In the genomic region with DNA sequence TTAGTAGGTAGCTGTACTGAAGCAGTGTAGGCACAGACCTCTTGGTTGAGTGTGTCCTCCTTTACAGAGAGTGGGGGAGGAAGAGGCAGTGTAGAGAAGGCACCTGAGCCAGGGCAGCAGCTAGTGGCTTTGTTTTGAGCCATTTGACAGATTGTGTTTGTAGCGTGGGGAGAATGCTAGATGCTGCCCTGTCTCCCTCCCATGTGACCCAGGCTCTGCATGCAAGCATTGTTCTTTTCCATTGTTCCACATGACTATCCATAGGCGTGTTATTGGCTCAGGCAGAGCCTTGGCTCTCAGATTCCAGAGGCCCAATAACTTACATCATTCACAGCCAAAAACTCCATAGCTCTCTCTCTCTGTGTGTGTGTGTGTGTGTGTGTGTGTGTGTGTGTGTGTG, we compare ENCODE assay signal across 19 mouse cellular contexts. TPM values are rescaled to one million over a fixed set of nuclear protein-coding genes. Genes with fewer than 3 reads are reported as not detected.
A peak's percentile ranks its signal among the peaks of the same experiment; 100 is the strongest.
DNase-seq lines count a peak whose midpoint lies in the region; ATAC-seq and TF ChIP-seq lines count a peak whose summit lies in the region.
"Had no signal": no experiment of that assay in that cellular context is flagged by ENCODE, and none has a peak within 500 bp of the region (broad histone marks: within the 10 kb centered on the region; RNA-seq: fewer than 3 reads in every experiment).

No protein-coding gene starts in this region.

- no peak overlapping the region for H3K4me2 ChIP-seq in hindbrain, embryonic 13.5 days
- no peak overlapping the region for H3K4me2 ChIP-seq in kidney, embryonic 16.5 days (replicated peaks; ENCODE audit: low read depth, low read length)
- H3K4me2 ChIP-seq: heart, embryonic 11.5 days; intestine, embryonic 15.5 days; limb, embryonic 15.5 days had no signal

- H3K27me3 ChIP-seq in cerebellum, adult 2 months (ENCODE audit: control insufficient read depth, insufficient read depth, low read length): no peaks in the 10 kb centered on the region
- H3K27me3 ChIP-seq in hindbrain, embryonic 13.5 days: no peaks in the 10 kb centered on the region
- no peaks in the 10 kb centered on the region for H3K27me3 ChIP-seq in kidney, embryonic 16.5 days (ENCODE audit: insufficient read depth, low read length)
- H3K27me3 ChIP-seq: intestine, embryonic 15.5 days; limb, embryonic 15.5 days had no signal

- H3K4me1 ChIP-seq in cerebellum, adult 2 months (ENCODE audit: control insufficient read depth, insufficient read depth, low read length): peaks cover 7% of the 10 kb centered on the region
- H3K4me1 ChIP-seq in hindbrain, embryonic 13.5 days (replicated peaks): no peaks in the 10 kb centered on the region; the same call in 1 of the 2 replicates
- no peaks in the 10 kb centered on the region for H3K4me1 ChIP-seq in kidney, embryonic 16.5 days (ENCODE audit: insufficient read depth, low read length)
- H3K4me1 ChIP-seq: intestine, embryonic 15.5 days; limb, embryonic 15.5 days had no signal

- peak; percentile 57 for ATAC-seq in frontal cortex, adult (ENCODE audit: low TSS enrichment)
- peak; percentile 72 for ATAC-seq in hindbrain, embryonic 13.5 days (ENCODE audit: low FRiP score)
- ATAC-seq in kidney, embryonic 16.5 days (ENCODE audit: low FRiP score, low TSS enrichment): no peak
- ATAC-seq: intestine, embryonic 15.5 days had no signal

- no peak for DNase-seq in frontal cortex, postnatal 14 days (ENCODE audit: low spot score in 2 of 2)
- DNase-seq in layer of hippocampus, adult 2 months (ENCODE audit: low spot score in 2 of 2): no peak
- DNase-seq in layer of hippocampus, postnatal 10 days (ENCODE audit: low spot score in 2 of 2): no peak
- DNase-seq in cerebellum, adult 2 months: peak; percentile 35 to 62
- DNase-seq: adrenal gland, postnatal 14 days; B cell, adult 2 months; gastrocnemius, postnatal 14 days; heart, postnatal 36 days; kidney, postnatal 10 days; lung, postnatal 10 days; spleen, adult 18-20 months; thymus, adult 18-20 months had no signal

- no peaks in the 10 kb centered on the region for H3K36me3 ChIP-seq in hindbrain, embryonic 13.5 days
- H3K36me3 ChIP-seq in kidney, embryonic 16.5 days (ENCODE audit: insufficient read depth, low read length): no peaks in the 10 kb centered on the region
- H3K36me3 ChIP-seq: intestine, embryonic 15.5 days; limb, embryonic 15.5 days had no signal

- no peak for TF ChIP-seq CTCF in layer of hippocampus, adult 2 months (conservative IDR thresholded peaks at IDR 0.05)
- TF ChIP-seq CTCF in cerebellum, adult 2 months (IDR thresholded peaks at IDR 0.05; ENCODE audit: borderline replicate concordance, insufficient read depth, low read depth, low read length): no peak

- WGBS in cerebellum, adult 2 months: 14% methylated on average over 2 of the region's 2 CpGs
- 49% methylated on average over 2 of the region's 2 CpGs for WGBS in hindbrain, embryonic 13.5 days
- WGBS in kidney, embryonic 16.5 days: 58% methylated on average over 2 of the region's 2 CpGs

- no peak overlapping the region for H3K4me3 ChIP-seq in layer of hippocampus, adult 2 months
- H3K4me3 ChIP-seq in cerebellum, adult 2 months (replicated peaks; ENCODE audit: insufficient read depth, low read depth, low read length): no peak overlapping the region
- no peak overlapping the region for H3K4me3 ChIP-seq in hindbrain, embryonic 13.5 days
- H3K4me3 ChIP-seq in kidney, embryonic 16.5 days (ENCODE audit: low read length): no peak overlapping the region
- H3K4me3 ChIP-seq: intestine, embryonic 15.5 days; limb, embryonic 15.5 days; megakaryocyte, embryonic 14.5 days had no signal

- no peak overlapping the region for H3K9ac ChIP-seq in hindbrain, embryonic 13.5 days
- H3K9ac ChIP-seq in kidney, embryonic 16.5 days (replicated peaks; ENCODE audit: low read length): no peak overlapping the region
- H3K9ac ChIP-seq: intestine, embryonic 15.5 days; limb, embryonic 15.5 days had no signal

- no peaks in the 10 kb centered on the region for H3K9me3 ChIP-seq in hindbrain, embryonic 13.5 days
- no peaks in the 10 kb centered on the region for H3K9me3 ChIP-seq in kidney, embryonic 16.5 days (ENCODE audit: low read length)
- H3K9me3 ChIP-seq: intestine, embryonic 15.5 days; limb, embryonic 15.5 days; megakaryocyte, embryonic 14.5 days had no signal

- H3K27ac ChIP-seq in layer of hippocampus, adult 2 months: peak overlapping the region; percentile 46; the same call in 1 of the 2 replicates
- H3K27ac ChIP-seq in cerebellum, adult 2 months (ENCODE audit: insufficient read depth, low read length): peak overlapping the region; percentile 75; the same call in 1 of the 2 replicates
- H3K27ac ChIP-seq in hindbrain, embryonic 13.5 days: no peak overlapping the region
- no peak overlapping the region for H3K27ac ChIP-seq in kidney, embryonic 16.5 days (ENCODE audit: low read length)
- H3K27ac ChIP-seq: intestine, embryonic 15.5 days; limb, embryonic 15.5 days had no signal

- TF ChIP-seq POLR2A in cerebellum, adult 2 months (IDR thresholded peaks at IDR 0.05; ENCODE audit: borderline replicate concordance, insufficient read depth, low read length): no peak

RNA-seq across cellular contexts. Expression of gene Slc9a6, which starts 49.7 kb away (rescaled TPM):
- 100 to 1,000 TPM in 1 of 2 experiments, 10 to 100 TPM in 1; 99.8 to 103 TPM for total RNA-seq in layer of hippocampus, adult 2 months (2021)
- 10 to 100 TPM; 99.6 to 99.7 TPM for total RNA-seq in layer of hippocampus, postnatal 10 days (2021)
- 97.5 and 97.8 TPM in 2 replicates for polyA plus RNA-seq in cerebellum, adult 2 months (2012; rRNA removed)
- 52.5 and 54.8 TPM in 2 replicates for polyA plus RNA-seq in hindbrain, embryonic 13.5 days (2015; fragmentation: Nextera tagmentation; extraction: Ambion mirVana)
- 13.1 and 13.5 TPM in 2 replicates for polyA plus RNA-seq in kidney, embryonic 16.5 days (2015; fragmentation: Nextera tagmentation; extraction: Ambion mirVana)

Comparison
In these comparisons a context has a peak if more than half of its experiments do, and no peak if none do; other contexts are left out.
1. DNase-seq: peak in cerebellum, adult 2 months (2 of 2); none in frontal cortex, postnatal 14 days (0 of 2), layer of hippocampus, adult 2 months (0 of 2) and layer of hippocampus, postnatal 10 days (0 of 2).
2. H3K27ac ChIP-seq: peak in layer of hippocampus, adult 2 months (single experiment) and cerebellum, adult 2 months (single experiment); none in hindbrain, embryonic 13.5 days (single experiment) and kidney, embryonic 16.5 days (single experiment).